Mouse (Mus musculus): ENCODE data around the gene Gm43517.

DNA sequence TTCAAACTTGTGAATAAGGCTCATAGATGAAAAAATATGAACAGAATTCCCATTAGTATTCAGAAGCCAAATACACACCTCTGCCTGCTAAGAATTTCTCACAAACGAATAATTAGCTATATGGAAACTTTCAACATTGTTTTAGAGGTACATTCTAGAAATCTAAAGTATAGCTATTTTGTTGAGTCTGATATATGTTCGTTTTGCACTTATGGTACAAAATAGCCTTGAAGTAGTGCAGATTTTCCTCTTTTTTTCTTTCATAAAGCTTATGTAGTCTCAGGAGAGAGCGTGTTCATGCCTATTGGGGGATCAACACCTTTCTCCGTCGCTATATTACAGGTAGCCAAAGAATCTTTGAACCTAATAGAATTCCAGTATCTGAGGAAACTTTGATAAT lies 7.9 kb downstream of the Gm43517 start:
- TF ChIP-seq CTCF (IDR thresholded peaks at IDR 0.05; ENCODE audit: low read depth): no peak
- no peak for TF ChIP-seq EP300 (IDR thresholded peaks at IDR 0.05; ENCODE audit: low read depth)
